Mouse (Mus musculus) intestine, embryonic 16.5 days (tissue): ENCODE results near the gene S100a7a. TPM values are rescaled to one million over a fixed set of nuclear protein-coding genes. Genes with fewer than 3 reads are reported as not detected.
A peak's percentile ranks its signal among the peaks of the same experiment; 100 is the strongest.

Experiments used
- ATAC-seq: fragments of 200-750 bp; cut with Nextera tagmentation; 2 replicates; pipeline ENCODE4 v1.8.0; 2017; ENCODE audit warnings: moderate TSS enrichment, moderate library complexity
- H3K27ac ChIP-seq: fragments of 300-500 bp; sonication (generic); 2 replicates; pipeline ENCODE4 v1.5.1; 2014; ENCODE audit warnings: mild to moderate bottlenecking, low read length
- H3K27me3 ChIP-seq: fragments of 300-500 bp; sonication (generic); replicated peaks from 2 replicates; pipeline ENCODE4 v1.6.1; 2014; ENCODE audit warnings: low read length, control low read depth, mixed read lengths; ENCODE audit not compliant: control insufficient read depth, insufficient read depth
- H3K36me3 ChIP-seq: fragments of 300-500 bp; sonication (generic); 2 replicates; pipeline ENCODE4 v1.6.1; 2014; ENCODE audit warnings: low read length, control low read depth; ENCODE audit not compliant: control insufficient read depth, insufficient read depth
- H3K4me1 ChIP-seq: fragments of 300-500 bp; sonication (generic); 2 replicates; pipeline ENCODE4 v1.6.1; 2014; ENCODE audit warnings: low read length, control low read depth, mixed read lengths; ENCODE audit not compliant: control insufficient read depth, insufficient read depth
- H3K4me2 ChIP-seq: fragments of 300-500 bp; sonication (generic); 2 replicates; pipeline ENCODE4 v1.6.1; 2014; ENCODE audit warnings: low read depth, low read length, control low read depth
- H3K4me3 ChIP-seq: fragments of 300-500 bp; sonication (generic); 2 replicates; pipeline ENCODE4 v1.5.1; 2014; ENCODE audit warnings: mild to moderate bottlenecking, low read length
- H3K9ac ChIP-seq: fragments of 300-500 bp; sonication (generic); 2 replicates; pipeline ENCODE4 v1.6.1; 2014; ENCODE audit warnings: low read depth, low read length
- H3K9me3 ChIP-seq: fragments of 300-500 bp; sonication (generic); 2 replicates; pipeline ENCODE4 v1.6.1; 2016; ENCODE audit warnings: low read length, control low read depth; ENCODE audit not compliant: control insufficient read depth
- WGBS: fragments of 180-500 bp; shearing (Covaris S2); extraction: QIAGEN DNeasy Blood & Tissue Kit; methylation state at CpG from one replicate; pipeline ENCODE4 v1.1.7; 2014; 5-methylcytosine and 5-hydroxymethylcytosine counted together
- polyA plus RNA-seq: library from polyadenylated mRNA; unstranded; fragments of >200 nt; fragmentation: Nextera tagmentation; extraction: Ambion mirVana; gene quantifications from 2 replicates; pipeline ENCODE4 v1.2.1, GENCODE M21; 2015

The S100a7a gene
- polyA plus RNA-seq, 1 experiment from 2014 or later = 0.17 TPM

DNA sequence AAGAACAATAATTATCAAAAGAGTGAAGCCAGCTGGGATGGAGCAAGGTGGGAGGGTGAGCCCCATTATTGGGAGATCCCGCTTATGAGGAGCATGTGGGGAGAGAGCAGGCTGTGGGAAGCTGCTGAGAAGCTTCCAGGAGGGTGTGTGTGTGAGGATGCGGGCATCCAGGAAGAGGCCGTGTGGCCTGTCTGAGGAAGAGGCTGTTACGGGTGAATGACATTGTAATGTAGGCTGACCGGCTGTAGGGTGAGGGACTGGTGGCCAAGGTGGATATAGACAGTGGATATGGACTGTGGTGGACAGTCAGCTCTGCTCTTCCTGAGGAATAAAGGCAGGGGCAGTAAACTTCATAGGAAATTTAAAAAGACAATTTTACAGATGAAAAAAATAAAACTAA is 28.3 kb upstream of the S100a7a start:
- no peak for ATAC-seq
- Histone ChIP-seq H3K4me3 (no peak overlapping the region), H3K4me2 (no peak overlapping the region), H3K4me1 (peaks cover 27% of the 10 kb centered on the region), H3K9me3 (no peaks in the 10 kb centered on the region), H3K9ac (no peak overlapping the region), H3K27ac (peak overlapping the region; percentile 97), H3K36me3 (no peaks in the 10 kb centered on the region), H3K27me3 (no peaks in the 10 kb centered on the region)
- WGBS = 77% methylated on average over 5 of the region's 5 CpGs

DNA sequence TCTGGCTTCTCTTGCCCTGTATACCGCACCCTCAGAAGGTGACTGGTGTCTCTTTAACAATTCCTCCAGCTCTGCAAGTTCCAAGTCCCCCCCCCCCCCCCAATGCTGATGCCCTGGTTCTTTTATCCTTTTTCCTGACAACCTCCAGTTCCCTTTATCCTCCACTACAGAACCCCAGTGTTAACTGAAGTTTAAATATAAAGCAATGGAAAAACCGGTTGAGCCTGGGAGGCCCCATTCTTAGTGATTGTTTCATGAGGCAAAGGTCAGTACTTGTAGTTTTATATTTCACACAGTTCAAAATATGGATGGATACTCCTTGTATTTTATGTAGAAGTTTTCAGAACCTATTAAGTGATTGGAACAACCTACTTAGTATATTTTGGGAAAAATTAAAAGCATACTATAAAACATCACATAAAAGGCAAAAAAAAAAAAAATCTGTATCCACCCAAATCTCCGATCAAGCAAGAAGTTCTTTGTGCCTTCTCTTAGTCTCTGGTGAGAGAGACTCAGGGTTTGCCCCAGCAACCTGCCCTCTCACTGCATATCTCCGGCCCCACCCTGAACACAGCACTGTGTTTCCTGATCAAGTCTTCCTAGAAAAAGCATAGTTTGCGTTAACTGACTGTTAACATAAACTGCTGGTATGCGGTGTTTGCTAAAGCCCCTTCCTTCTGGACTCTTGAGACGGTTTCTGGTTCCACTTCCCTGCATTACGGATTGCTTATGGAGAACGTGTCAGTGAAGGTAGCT is 27.4 kb upstream of the S100a7a start:
- Histone ChIP-seq H3K36me3 (no peaks in the 10 kb centered on the region), H3K4me3 (peak overlapping the region; percentile 18), H3K27me3 (no peaks in the 10 kb centered on the region), H3K9me3 (no peaks in the 10 kb centered on the region), H3K27ac (peak overlapping the region; percentile 97), H3K4me1 (peaks cover 23% of the 10 kb centered on the region), H3K4me2 (peak overlapping the region; percentile 37), H3K9ac (peak overlapping the region; percentile 29; the same call in 1 of the 2 replicates)
- peak; percentile 90 for ATAC-seq
- 36% methylated on average over 9 of the region's 9 CpGs for WGBS

DNA sequence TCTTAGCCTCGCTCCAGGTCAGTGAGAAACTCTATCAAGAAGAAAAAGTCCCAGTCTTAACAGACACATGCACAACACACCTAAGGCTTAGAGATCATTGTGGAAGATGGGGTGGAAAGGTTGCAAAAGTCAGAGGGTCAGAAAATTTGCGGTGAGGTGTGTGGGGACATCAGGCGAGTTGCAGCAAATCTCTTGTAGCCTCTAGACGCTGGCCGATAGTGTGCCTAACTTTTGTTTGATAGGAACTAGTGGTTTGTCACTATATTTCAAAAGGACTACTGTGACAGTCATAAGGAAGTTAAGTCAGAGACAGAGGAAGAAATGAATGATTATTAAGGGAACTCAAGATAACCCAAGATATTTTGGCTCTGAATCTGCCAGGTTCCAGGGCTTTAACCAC is 26.5 kb upstream of the S100a7a start:
- Histone ChIP-seq H3K27ac (peak overlapping the region; percentile 90), H3K4me3 (peak overlapping the region; percentile 18), H3K36me3 (no peaks in the 10 kb centered on the region), H3K4me2 (peak overlapping the region; percentile 29), H3K9ac (peak overlapping the region; percentile 26; the same call in 1 of the 2 replicates), H3K27me3 (no peaks in the 10 kb centered on the region), H3K4me1 (peaks cover 20% of the 10 kb centered on the region), H3K9me3 (no peaks in the 10 kb centered on the region)
- WGBS = 88% methylated on average over 5 of the region's 5 CpGs
- ATAC-seq = no peak

DNA sequence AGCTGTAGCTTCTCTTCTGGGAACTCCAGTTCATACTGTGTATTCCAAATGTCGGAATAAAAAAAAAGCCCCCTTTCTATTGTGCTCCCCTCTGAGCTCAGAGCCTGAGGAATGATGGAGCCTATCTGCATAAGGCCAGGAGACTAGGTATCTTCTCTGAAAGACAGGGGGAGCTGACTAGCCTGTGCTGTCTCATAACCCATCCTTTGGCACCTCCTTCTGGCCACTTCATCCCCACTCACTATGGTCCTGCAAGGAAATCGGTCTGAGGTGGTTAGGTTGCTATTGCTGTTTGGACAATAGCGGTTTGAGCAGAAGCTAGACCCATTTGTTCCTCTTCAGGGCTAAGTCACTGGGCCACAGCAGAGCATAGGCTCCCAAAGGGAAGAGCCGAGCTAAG is 26.0 kb upstream of the S100a7a start:
- 53% methylated on average over 4 of the region's 4 CpGs for WGBS
- Histone ChIP-seq H3K27ac (peak overlapping the region; percentile 90; the same call in 1 of the 2 replicates), H3K36me3 (no peaks in the 10 kb centered on the region), H3K9me3 (no peaks in the 10 kb centered on the region), H3K9ac (no peak overlapping the region), H3K4me1 (peaks cover 20% of the 10 kb centered on the region), H3K4me3 (no peak overlapping the region), H3K27me3 (no peaks in the 10 kb centered on the region), H3K4me2 (0 out of 2 replicates have a peak overlapping the region, but pooled peaks have one; percentile 29)
- ATAC-seq = peak; percentile 56

DNA sequence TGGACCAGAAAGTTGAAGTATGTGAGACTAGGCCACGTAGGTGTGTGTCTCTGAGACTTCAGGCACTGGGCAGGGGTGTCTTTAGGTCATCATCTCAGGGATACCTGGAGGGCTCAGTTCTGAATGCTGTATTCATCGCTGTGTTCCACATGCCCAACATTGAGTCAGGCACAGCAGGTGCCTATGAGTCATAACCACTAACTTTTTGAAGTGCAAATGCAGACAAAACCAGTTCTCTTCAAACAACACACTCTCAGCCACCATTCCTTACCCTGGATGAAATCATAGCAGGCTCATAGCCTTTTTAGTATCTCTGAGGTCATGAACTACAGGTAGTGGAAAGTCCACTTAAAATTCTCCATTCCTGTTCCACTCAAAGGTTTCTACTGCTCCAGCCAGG is 24.5 kb upstream of the S100a7a start:
- Histone ChIP-seq H3K27me3 (no peaks in the 10 kb centered on the region), H3K4me3 (no peak overlapping the region), H3K9ac (no peak overlapping the region), H3K36me3 (no peaks in the 10 kb centered on the region), H3K4me2 (no peak overlapping the region), H3K4me1 (peaks cover 6% of the 10 kb centered on the region), H3K27ac (no peak overlapping the region), H3K9me3 (no peaks in the 10 kb centered on the region)
- WGBS = 86% methylated on average over 2 of the region's 2 CpGs
- no peak for ATAC-seq

DNA sequence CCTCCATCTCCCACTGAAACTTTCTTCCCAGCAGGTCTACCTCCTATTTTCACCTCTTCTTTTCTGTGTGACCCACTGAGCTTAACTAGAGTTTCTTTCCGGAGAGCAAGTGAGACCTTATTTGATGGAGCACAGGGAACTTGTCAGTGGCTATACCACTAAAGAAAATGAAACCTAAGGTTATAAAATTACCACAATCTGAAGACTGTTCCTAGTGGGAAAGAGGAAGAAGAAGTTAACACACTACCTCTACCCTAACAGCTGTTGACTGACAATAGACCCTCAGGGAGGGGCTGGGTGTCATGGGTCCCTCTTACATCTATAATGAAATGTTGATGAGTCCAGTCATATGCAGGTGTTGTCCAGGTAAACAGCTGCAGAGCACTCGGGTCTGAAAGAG is 21.8 kb upstream of the S100a7a start:
- Histone ChIP-seq H3K4me3 (no peak overlapping the region), H3K9ac (no peak overlapping the region), H3K27me3 (no peaks in the 10 kb centered on the region), H3K4me1 (no peaks in the 10 kb centered on the region), H3K4me2 (no peak overlapping the region), H3K27ac (no peak overlapping the region), H3K36me3 (no peaks in the 10 kb centered on the region), H3K9me3 (no peaks in the 10 kb centered on the region)
- no peak for ATAC-seq
- WGBS = 84% methylated on average over 2 of the region's 2 CpGs

DNA sequence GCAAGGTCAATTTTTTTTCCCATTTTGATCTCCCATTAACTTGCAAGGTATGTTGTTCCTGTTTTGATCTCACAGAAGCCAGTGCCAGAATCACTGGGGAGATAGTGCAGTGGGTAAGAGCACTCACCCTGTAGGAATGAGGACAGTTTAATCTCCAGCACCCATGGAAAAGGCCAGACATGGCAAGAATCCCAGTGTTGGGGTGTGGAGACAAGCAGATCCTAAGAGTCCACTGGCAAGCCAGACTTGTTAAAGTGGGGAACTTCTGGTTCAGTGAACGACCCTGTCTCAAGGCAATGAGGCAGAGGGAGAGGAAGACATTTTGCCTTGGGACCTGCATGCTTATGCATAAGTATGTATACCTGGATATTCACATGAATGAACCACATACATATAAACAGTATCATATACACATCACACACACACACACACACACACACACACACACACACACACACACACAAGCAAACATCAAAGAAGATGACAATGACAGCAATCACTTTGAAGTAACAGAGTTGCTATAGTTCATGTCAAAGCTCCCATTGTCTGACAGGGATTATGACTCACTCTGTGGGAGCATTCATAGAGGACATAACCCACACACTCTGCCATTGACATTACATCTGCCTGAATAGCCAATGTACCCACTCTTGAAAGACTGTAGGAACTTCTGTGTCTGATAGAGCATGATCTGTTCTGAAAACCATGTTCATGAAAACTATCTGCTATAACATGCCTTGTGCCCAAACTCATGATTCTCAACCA is 15.1 kb upstream of the S100a7a start:
- Histone ChIP-seq H3K27me3 (no peaks in the 10 kb centered on the region), H3K36me3 (no peaks in the 10 kb centered on the region), H3K4me3 (no peak overlapping the region), H3K4me2 (no peak overlapping the region), H3K27ac (no peak overlapping the region), H3K4me1 (no peaks in the 10 kb centered on the region), H3K9ac (no peak overlapping the region), H3K9me3 (no peaks in the 10 kb centered on the region)
- WGBS = 72% methylated on average over 1 of the region's 1 CpGs
- ATAC-seq = no peak

DNA sequence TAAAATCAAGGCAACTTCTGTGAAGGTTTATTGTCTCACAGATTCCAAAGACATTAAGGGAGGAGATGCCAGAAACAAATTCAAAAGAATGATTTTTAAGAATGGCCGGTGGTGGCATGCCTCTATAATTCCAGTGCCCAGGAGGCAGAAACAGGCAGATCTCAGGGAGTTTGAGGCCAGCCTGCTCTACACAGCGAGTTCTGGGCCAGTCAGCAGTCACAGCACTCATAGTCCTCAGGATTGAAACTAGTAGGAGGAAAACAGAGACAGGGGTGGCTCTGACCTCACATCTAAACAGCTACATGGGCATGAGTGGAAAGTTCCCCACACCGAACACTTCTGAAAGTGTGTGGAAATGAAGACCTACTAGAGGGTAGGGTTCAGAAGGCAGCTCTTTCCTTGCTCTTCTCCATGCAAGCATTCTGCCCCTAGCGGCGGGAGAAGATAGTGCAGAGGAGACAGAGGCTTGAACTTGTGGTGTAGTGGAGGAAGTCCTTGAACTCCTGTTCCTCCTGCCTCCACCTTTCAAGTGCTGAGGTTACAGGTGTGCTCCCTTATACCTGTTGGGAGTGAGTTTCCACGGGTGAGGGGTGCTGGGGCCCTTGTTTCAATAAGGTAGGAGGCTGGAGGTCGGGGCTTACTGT is 14.2 kb upstream of the S100a7a start:
- no peak overlapping the region for H3K27ac ChIP-seq
- 50% methylated on average over 7 of the region's 7 CpGs for WGBS
- H3K9ac ChIP-seq = no peak overlapping the region
- no peaks in the 10 kb centered on the region for H3K9me3 ChIP-seq
- no peaks in the 10 kb centered on the region for H3K36me3 ChIP-seq
- H3K4me1 ChIP-seq = no peaks in the 10 kb centered on the region
- no peak overlapping the region for H3K4me3 ChIP-seq
- ATAC-seq = no peak
- H3K27me3 ChIP-seq = no peaks in the 10 kb centered on the region
- no peak overlapping the region for H3K4me2 ChIP-seq

DNA sequence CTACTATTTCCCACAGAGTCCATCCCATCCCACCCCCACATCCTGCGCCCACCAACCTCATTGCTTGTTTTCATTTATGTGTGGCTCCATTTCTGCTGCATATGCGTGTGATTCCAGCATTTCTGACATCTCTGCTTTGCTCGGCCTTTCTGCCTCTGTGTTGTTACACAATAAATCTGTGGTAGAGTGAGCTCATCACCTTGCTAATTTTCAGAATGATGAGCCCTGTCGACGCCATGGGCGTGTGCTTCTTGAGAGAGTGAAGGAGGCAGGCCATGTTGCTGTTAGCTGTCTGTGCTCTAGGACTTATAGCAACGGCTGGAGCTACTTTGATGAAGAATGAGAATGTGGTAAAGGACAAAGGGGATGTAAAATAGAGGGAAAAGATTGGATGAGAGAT is 12.8 kb upstream of the S100a7a start:
- Histone ChIP-seq H3K27me3 (no peaks in the 10 kb centered on the region), H3K4me3 (no peak overlapping the region), H3K4me1 (no peaks in the 10 kb centered on the region), H3K9ac (no peak overlapping the region), H3K27ac (no peak overlapping the region), H3K9me3 (no peaks in the 10 kb centered on the region), H3K36me3 (no peaks in the 10 kb centered on the region), H3K4me2 (no peak overlapping the region)
- ATAC-seq = no peak
- WGBS = 79% methylated on average over 7 of the region's 7 CpGs
